Mouse (Mus musculus) bone marrow, adult 2 months (tissue): Measurements from ENCODE around the gene Hist1h2bq.
"Not testable (repeated sequence)": the region's sequence is repeated elsewhere in the genome, so short reads cannot be mapped to it uniquely, and the experiment has no call there.

Source experiments
- CTCF ChIP-seq: fragments of 200-500 bp; IDR thresholded peaks from 2 replicates; pipeline ENCODE4 v1.5.1; 2011; ENCODE audit warnings: low read length, control low read depth; ENCODE audit not compliant: control insufficient read depth, insufficient read depth
- POLR2A ChIP-seq: fragments of 200-500 bp; IDR thresholded peaks from 2 replicates; pipeline ENCODE4 v1.6.1; 2011; ENCODE audit warnings: low read depth, mild to moderate bottlenecking, control low read depth, low read length, borderline replicate concordance; ENCODE audit not compliant: control insufficient read depth

- TF ChIP-seq POLR2A: peak; percentile 95
- not testable (repeated sequence) for TF ChIP-seq CTCF
Observed at GRCm38 (mm10) chr13:21786899-21787629, 22.9 kb downstream of the Hist1h2bq start, which contains the start of the genes Hist1h2an and Hist1h2bp.
